In genomic region chr1:45575131-45575530, GRCm38 (mm10) we compare ENCODE assay signal across 20 mouse cellular contexts.
DNase-seq lines count a peak whose midpoint lies in the region; ATAC-seq lines count a peak whose summit lies in the region.
"Had no signal": no experiment of that assay in that cellular context is flagged by ENCODE, and none has a peak within 500 bp of the region (broad histone marks: within the 10 kb centered on the region; RNA-seq: fewer than 3 reads in every experiment).

No protein-coding gene starts in this region.

- intact Hi-C loops in heart, postnatal 25 days (cut with DNase I), result no loop called here

- H3K4me2 ChIP-seq in limb, embryonic 13.5 days (replicated peaks), result no peak overlapping the region
- no peak overlapping the region for H3K4me2 ChIP-seq in forebrain, embryonic 16.5 days (ENCODE audit: low read length)
- H3K4me2 ChIP-seq: forebrain, embryonic 13.5 days; heart, embryonic 12.5 days; hindbrain, embryonic 13.5 days had no signal

- DNase-seq in embryo, embryonic 10 days (ENCODE audit: low spot score), result peak; percentile 12
- no peak for DNase-seq in embryo, embryonic 9.5 days (ENCODE audit: extremely low spot score)
- DNase-seq in limb, embryonic 10.5 days (ENCODE audit: low spot score), result no peak
- peak; percentile 92 for DNase-seq in ES-CJ7 (ENCODE audit: low read depth, low spot score)
- DNase-seq in heart, postnatal 25 days (ENCODE audit: low spot score), result no peak
- DNase-seq: adrenal gland, postnatal 14 days; cerebellum, adult 18-20 months; cerebellum, adult 9-11 months; gastrocnemius, adult 2 months; gastrocnemius, postnatal 25 days; heart, postnatal 36 days had no signal

- H3K36me3 ChIP-seq in limb, embryonic 13.5 days, result no peaks in the 10 kb centered on the region
- H3K36me3 ChIP-seq in limb, embryonic 10.5 days, result no peaks in the 10 kb centered on the region
- H3K36me3 ChIP-seq in forebrain, embryonic 16.5 days (ENCODE audit: control insufficient read depth, insufficient read depth), result no peaks in the 10 kb centered on the region
- H3K36me3 ChIP-seq: embryonic facial prominence, embryonic 10.5 days; G1E; heart, embryonic 12.5 days; hindbrain, embryonic 13.5 days had no signal

- H3K27ac ChIP-seq in limb, embryonic 13.5 days, result no peak overlapping the region
- H3K27ac ChIP-seq in limb, embryonic 10.5 days, result no peak overlapping the region
- no peak overlapping the region for H3K27ac ChIP-seq in forebrain, embryonic 16.5 days (ENCODE audit: low read length)
- H3K27ac ChIP-seq: embryonic facial prominence, embryonic 10.5 days; forebrain, embryonic 13.5 days; gastrocnemius, adult 2 months; hindbrain, embryonic 13.5 days had no signal

- 0 out of 2 replicates have a peak, but pooled peaks cover under 1% of the 10 kb centered on the region for H3K4me1 ChIP-seq in limb, embryonic 13.5 days
- H3K4me1 ChIP-seq in limb, embryonic 10.5 days, result peaks cover 7% of the 10 kb centered on the region
- no peaks in the 10 kb centered on the region for H3K4me1 ChIP-seq in forebrain, embryonic 16.5 days (replicated peaks; ENCODE audit: control insufficient read depth, insufficient read depth, low read length)
- H3K4me1 ChIP-seq: embryonic facial prominence, embryonic 10.5 days; forebrain, embryonic 13.5 days; heart, embryonic 12.5 days; hindbrain, embryonic 13.5 days had no signal

- no peak overlapping the region for H3K9ac ChIP-seq in limb, embryonic 13.5 days
- H3K9ac ChIP-seq in forebrain, embryonic 16.5 days (replicated peaks; ENCODE audit: low read depth, low read length), result no peak overlapping the region
- H3K9ac ChIP-seq: forebrain, embryonic 13.5 days; heart, embryonic 12.5 days; hindbrain, embryonic 13.5 days had no signal

- peak; percentile 51; the same call in 1 of the 2 replicates for ATAC-seq in limb, embryonic 13.5 days (ENCODE audit: low FRiP score, low read depth)
- ATAC-seq in forebrain, embryonic 16.5 days, result no peak
- ATAC-seq: activated CD4-positive, CD25-positive, alpha-beta regulatory T cell, adult 4 months; forebrain, embryonic 13.5 days; intestine, embryonic 16.5 days had no signal

- H3K27me3 ChIP-seq in limb, embryonic 13.5 days, result no peaks in the 10 kb centered on the region
- no peaks in the 10 kb centered on the region for H3K27me3 ChIP-seq in limb, embryonic 10.5 days (ENCODE audit: low read depth, poor library complexity, severe bottlenecking)
- H3K27me3 ChIP-seq in forebrain, embryonic 16.5 days (replicated peaks; ENCODE audit: control insufficient read depth, insufficient read depth, low read length), result no peaks in the 10 kb centered on the region
- H3K27me3 ChIP-seq: forebrain, embryonic 13.5 days; heart, embryonic 12.5 days; hindbrain, embryonic 13.5 days had no signal

- no peak overlapping the region for H3K4me3 ChIP-seq in limb, embryonic 13.5 days
- no peak overlapping the region for H3K4me3 ChIP-seq in limb, embryonic 10.5 days
- H3K4me3 ChIP-seq in forebrain, embryonic 16.5 days (replicated peaks; ENCODE audit: low read length), result no peak overlapping the region
- H3K4me3 ChIP-seq: embryonic facial prominence, embryonic 10.5 days; forebrain, embryonic 13.5 days; gastrocnemius, adult 2 months; heart, embryonic 12.5 days; hindbrain, embryonic 13.5 days had no signal

- no peaks in the 10 kb centered on the region for H3K9me3 ChIP-seq in limb, embryonic 13.5 days
- H3K9me3 ChIP-seq in limb, embryonic 10.5 days (replicated peaks), result no peaks in the 10 kb centered on the region
- H3K9me3 ChIP-seq in forebrain, embryonic 16.5 days (ENCODE audit: control insufficient read depth, low read length), result no peaks in the 10 kb centered on the region
- H3K9me3 ChIP-seq: embryonic facial prominence, embryonic 10.5 days; forebrain, embryonic 13.5 days; G1E; heart, embryonic 12.5 days; hindbrain, embryonic 13.5 days had no signal

- WGBS in limb, embryonic 13.5 days, result 41% methylated on average over 3 of the region's 3 CpGs
- 38% methylated on average over 3 of the region's 3 CpGs for WGBS in limb, embryonic 10.5 days
- WGBS in forebrain, embryonic 16.5 days, result 2% methylated on average over 3 of the region's 3 CpGs

Comparison
In these comparisons a context has a peak if more than half of its experiments do, and no peak if none do; other contexts are left out.
1. DNase-seq: peak in embryo, embryonic 10 days (single experiment) and ES-CJ7 (single experiment); none in embryo, embryonic 9.5 days (single experiment), limb, embryonic 10.5 days (single experiment) and heart, postnatal 25 days (single experiment).